Mouse (Mus musculus): ENCODE data around the gene Slco2b1. TPM values are rescaled to one million over a fixed set of nuclear protein-coding genes. Genes with fewer than 3 reads are reported as not detected.

The Slco2b1 gene
- polyA plus RNA-seq, 1 experiment from 2014 or later, result 0.77 TPM

DNA sequence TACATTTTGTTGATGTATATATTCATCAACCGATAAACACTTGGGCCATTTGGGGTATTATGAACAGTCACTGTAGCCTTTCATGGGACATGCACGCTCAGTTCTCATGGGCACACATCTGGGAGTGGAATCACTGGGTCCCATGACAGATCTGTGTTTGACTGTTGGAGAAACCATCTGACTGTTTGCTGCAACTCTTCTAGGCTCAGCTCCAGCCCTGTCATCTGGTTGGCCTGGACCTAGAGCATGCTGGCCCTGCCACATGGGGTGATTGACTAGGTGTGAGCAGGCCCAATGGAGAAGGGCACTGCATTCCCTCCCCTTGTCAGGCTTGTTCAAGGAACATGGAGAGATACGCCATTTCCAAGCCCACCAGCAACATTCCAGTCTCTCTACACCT is 17.2 kb downstream of the Slco2b1 start:
- Histone ChIP-seq H3K9ac (no peak overlapping the region), H3K27ac (ENCODE audit: poor library complexity, severe bottlenecking) (no peak overlapping the region), H3K4me2 (no peak overlapping the region), H3K36me3 (no peaks in the 10 kb centered on the region), H3K27me3 (replicated peaks) (0 out of 2 replicates have a peak, but pooled peaks cover 3% of the 10 kb centered on the region), H3K4me3 (no peak overlapping the region), H3K4me1 (replicated peaks) (peaks cover 8% of the 10 kb centered on the region; the same call in 1 of the 2 replicates), H3K9me3 (replicated peaks) (no peaks in the 10 kb centered on the region)
- no peak for ATAC-seq (ENCODE audit: insufficient number of reproducible peaks, low FRiP score)
- WGBS, result 78% methylated on average over 3 of the region's 3 CpGs

DNA sequence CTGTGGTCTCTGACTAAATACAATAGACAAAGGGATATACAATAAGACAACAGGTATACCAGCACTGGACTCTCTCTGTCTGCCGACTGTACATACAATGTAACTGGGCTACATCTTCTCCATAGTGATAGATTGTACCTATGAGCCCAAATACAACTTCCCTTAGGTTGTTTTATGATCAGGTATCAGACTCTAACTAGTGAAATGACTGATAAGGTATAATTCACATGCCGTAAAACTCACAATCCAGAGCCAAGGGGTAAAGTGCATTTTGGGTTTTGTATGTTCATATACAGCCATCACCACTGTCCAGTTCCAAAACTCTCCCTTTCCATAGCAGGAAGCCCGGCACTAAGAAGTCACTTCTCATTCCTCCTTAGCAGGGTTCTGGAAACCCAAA is 17.8 kb downstream of the Slco2b1 start:
- no peak for ATAC-seq (ENCODE audit: insufficient number of reproducible peaks, low FRiP score)
- Histone ChIP-seq H3K9ac (no peak overlapping the region), H3K9me3 (replicated peaks) (no peaks in the 10 kb centered on the region), H3K4me2 (no peak overlapping the region), H3K4me3 (no peak overlapping the region), H3K27me3 (replicated peaks) (peaks cover 3% of the 10 kb centered on the region; the same call in 1 of the 2 replicates), H3K4me1 (replicated peaks) (peaks cover 8% of the 10 kb centered on the region; the same call in 1 of the 2 replicates), H3K27ac (ENCODE audit: poor library complexity, severe bottlenecking) (no peak overlapping the region), H3K36me3 (no peaks in the 10 kb centered on the region)
- 87% methylated on average over 3 of the region's 3 CpGs for WGBS

DNA sequence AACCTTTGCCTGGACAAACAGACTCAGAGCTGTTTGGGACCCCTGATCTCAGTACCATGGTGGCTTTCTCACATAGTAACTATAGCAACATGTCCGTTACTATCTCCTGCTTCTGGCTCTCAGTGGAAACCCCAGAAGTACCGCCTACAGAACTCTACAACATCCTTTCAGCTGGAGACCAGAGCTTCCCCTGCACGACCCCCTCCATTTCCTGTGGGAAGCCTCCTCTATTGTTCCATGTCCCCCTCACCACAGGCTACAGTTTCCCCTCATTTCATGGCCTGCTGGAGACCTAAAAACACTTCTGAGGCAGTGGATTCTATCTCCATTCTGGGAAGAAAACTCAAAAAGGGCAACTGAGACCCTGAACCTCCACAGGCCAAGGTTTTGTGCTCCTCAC is 18.7 kb downstream of the Slco2b1 start:
- WGBS, result 50% methylated on average over 3 of the region's 3 CpGs
- Histone ChIP-seq H3K9me3 (replicated peaks) (no peaks in the 10 kb centered on the region), H3K9ac (no peak overlapping the region), H3K36me3 (no peaks in the 10 kb centered on the region), H3K27ac (ENCODE audit: poor library complexity, severe bottlenecking) (no peak overlapping the region; the same call in 1 of the 2 replicates), H3K27me3 (replicated peaks) (peaks cover 3% of the 10 kb centered on the region; the same call in 1 of the 2 replicates), H3K4me2 (no peak overlapping the region), H3K4me3 (no peak overlapping the region), H3K4me1 (replicated peaks) (peaks cover 8% of the 10 kb centered on the region; the same call in 1 of the 2 replicates)
- 0 out of 2 replicates have a peak, but pooled peaks have one; percentile 15 for ATAC-seq (ENCODE audit: insufficient number of reproducible peaks, low FRiP score)

DNA sequence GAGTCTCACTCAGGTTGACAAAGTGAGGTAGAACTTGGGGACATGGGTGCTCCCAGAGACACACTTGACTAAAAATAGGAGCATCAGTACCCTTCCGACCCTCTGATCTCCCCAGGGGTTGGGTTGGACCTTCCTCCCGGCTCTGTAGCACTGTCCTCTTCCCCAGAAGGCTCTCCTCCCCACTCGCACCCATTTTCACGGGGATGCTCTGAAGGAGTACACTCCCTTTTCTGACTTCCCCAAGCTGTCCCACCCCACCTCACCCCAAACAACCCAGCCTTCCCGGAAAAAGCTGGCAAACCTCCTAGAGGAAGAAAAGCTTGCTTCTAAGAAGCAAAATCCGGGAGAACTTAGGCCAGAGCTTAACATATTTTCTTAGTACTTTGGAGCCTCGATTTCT is 20.3 kb downstream of the Slco2b1 start:
- Histone ChIP-seq H3K4me1 (replicated peaks) (peaks cover 8% of the 10 kb centered on the region; the same call in 1 of the 2 replicates), H3K27ac (ENCODE audit: poor library complexity, severe bottlenecking) (no peak overlapping the region), H3K9ac (no peak overlapping the region), H3K27me3 (replicated peaks) (peaks cover 6% of the 10 kb centered on the region; the same call in 1 of the 2 replicates), H3K4me2 (no peak overlapping the region), H3K4me3 (no peak overlapping the region), H3K9me3 (replicated peaks) (no peaks in the 10 kb centered on the region), H3K36me3 (no peaks in the 10 kb centered on the region)
- WGBS, result 64% methylated on average over 7 of the region's 7 CpGs
- no peak for ATAC-seq (ENCODE audit: insufficient number of reproducible peaks, low FRiP score)

DNA sequence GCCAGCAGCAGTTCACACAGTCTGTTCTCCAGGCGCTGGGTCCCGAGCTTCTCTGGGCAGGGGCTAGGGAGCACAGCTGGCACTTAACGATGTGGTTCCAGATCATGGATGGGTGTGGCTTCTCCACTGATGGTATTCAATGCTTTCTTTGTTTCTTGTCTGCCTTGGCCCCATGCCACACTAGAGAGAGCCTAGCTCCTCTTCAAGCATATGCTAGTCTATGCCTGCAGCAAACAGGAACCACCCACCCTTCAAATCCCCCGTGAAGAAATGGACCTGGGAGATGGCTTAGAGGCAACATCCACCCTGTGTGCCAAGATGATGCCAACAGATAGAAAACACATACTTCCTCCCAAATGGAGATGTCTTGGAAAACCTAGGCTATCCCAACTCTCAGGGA is 27.1 kb downstream of the Slco2b1 start:
- Histone ChIP-seq H3K4me3 (no peak overlapping the region), H3K27ac (ENCODE audit: poor library complexity, severe bottlenecking) (no peak overlapping the region), H3K9ac (no peak overlapping the region), H3K4me2 (no peak overlapping the region), H3K36me3 (no peaks in the 10 kb centered on the region), H3K27me3 (replicated peaks) (peaks cover 18% of the 10 kb centered on the region), H3K9me3 (replicated peaks) (no peaks in the 10 kb centered on the region), H3K4me1 (replicated peaks) (peaks cover 13% of the 10 kb centered on the region)
- ATAC-seq (ENCODE audit: insufficient number of reproducible peaks, low FRiP score), result no peak
- WGBS, result 57% methylated on average over 4 of the region's 4 CpGs

DNA sequence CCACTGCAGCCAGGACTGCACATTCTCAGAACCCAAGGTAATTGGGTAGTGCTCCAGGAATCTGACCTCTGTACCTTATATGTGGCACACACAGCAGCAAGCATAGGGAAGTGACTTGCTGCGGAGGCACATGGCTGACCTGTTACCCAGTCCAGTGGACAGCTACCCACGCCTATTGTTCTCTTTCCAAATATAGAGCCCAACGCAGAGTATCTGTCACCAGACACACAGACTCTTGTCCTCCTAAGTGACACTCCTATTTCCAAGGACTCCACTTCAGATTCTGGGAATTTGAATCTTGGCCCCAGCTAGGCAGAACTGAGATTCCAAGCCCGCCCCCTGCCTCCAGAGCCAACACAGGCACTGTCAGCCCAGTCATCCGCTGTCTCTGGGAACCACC is 30.4 kb downstream of the Slco2b1 start:
- ATAC-seq (ENCODE audit: insufficient number of reproducible peaks, low FRiP score), result peak; percentile 63
- Histone ChIP-seq H3K4me2 (0 out of 2 replicates have a peak overlapping the region, but pooled peaks have one; percentile 8), H3K4me3 (no peak overlapping the region), H3K9ac (no peak overlapping the region), H3K36me3 (no peaks in the 10 kb centered on the region), H3K27ac (ENCODE audit: poor library complexity, severe bottlenecking) (0 out of 2 replicates have a peak overlapping the region, but pooled peaks have one; percentile 41), H3K27me3 (replicated peaks) (peaks cover 15% of the 10 kb centered on the region), H3K4me1 (replicated peaks) (peaks cover 13% of the 10 kb centered on the region), H3K9me3 (replicated peaks) (no peaks in the 10 kb centered on the region)
- WGBS, result 34% methylated on average over 5 of the region's 5 CpGs

DNA sequence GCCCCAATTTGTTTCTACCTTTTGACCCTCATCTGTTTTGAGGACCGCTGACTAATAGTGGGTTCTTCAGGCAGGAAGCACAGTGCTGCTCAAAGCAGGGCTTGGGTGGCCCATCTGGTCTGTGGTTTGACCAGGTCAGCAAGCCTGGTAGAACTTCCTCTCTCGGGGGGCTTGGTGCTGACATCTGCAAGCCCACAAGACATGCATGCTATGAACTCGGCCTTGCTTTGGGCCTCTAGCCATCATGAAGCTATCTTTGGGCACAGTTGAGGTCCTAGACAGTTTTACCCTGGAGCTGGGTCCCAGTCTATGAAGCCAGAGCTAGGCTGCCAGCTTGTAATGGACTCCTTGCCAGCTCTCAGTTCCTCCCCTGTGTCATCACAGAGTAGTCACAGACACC is 36.2 kb downstream of the Slco2b1 start:
- Histone ChIP-seq H3K9me3 (replicated peaks) (no peaks in the 10 kb centered on the region), H3K4me2 (no peak overlapping the region), H3K27me3 (replicated peaks) (0 out of 2 replicates have a peak, but pooled peaks cover 3% of the 10 kb centered on the region), H3K4me3 (no peak overlapping the region), H3K9ac (no peak overlapping the region), H3K36me3 (no peaks in the 10 kb centered on the region), H3K4me1 (replicated peaks) (peaks cover 6% of the 10 kb centered on the region), H3K27ac (ENCODE audit: poor library complexity, severe bottlenecking) (no peak overlapping the region)
- 77% methylated on average over 3 of the region's 3 CpGs for WGBS
- no peak for ATAC-seq (ENCODE audit: insufficient number of reproducible peaks, low FRiP score)

DNA sequence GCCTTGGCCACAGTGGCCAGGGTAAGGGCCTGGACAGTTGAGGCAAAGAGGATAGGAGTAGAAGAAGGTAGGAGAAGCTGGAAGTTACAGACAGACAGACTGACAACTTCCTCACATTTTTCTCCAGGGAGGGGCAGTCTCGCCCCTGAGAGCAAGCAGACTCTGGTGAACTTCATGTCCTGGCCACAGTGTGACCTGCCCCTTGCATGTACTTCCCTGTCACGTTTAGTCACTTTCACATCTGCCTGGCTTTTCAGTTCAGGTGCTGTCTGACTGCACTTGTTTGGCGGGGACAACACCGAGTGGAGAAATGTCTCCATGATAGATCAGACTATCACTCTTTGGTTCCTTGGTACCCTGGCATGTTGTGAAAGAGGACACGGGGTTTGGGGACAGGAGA is 36.9 kb downstream of the Slco2b1 start:
- no peak for ATAC-seq (ENCODE audit: insufficient number of reproducible peaks, low FRiP score)
- Histone ChIP-seq H3K9me3 (replicated peaks) (no peaks in the 10 kb centered on the region), H3K36me3 (no peaks in the 10 kb centered on the region), H3K4me3 (no peak overlapping the region), H3K4me2 (no peak overlapping the region), H3K27me3 (replicated peaks) (0 out of 2 replicates have a peak, but pooled peaks cover 3% of the 10 kb centered on the region), H3K4me1 (replicated peaks) (peaks cover 9% of the 10 kb centered on the region), H3K9ac (no peak overlapping the region), H3K27ac (ENCODE audit: poor library complexity, severe bottlenecking) (no peak overlapping the region)
- 72% methylated on average over 5 of the region's 5 CpGs for WGBS

DNA sequence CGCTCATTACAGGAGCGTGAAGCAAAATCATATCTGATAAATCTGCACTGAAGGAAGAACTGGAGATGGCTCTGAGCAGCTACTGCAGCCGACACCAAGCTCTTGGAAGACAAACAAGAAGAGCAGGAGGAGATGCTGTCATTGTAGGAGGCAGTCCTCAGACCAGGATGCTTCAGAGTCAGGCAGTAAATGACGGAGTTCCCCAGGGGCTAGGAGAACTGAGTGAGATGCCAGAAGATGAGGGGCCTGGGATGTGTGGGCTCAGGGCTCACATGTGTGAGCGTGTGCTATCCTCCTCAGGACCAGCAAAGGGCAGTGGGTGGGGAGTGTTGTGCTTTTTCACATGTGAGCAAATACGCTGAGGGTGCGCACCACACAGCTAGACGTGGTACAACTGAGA is 38.0 kb downstream of the Slco2b1 start:
- Histone ChIP-seq H3K9me3 (replicated peaks) (no peaks in the 10 kb centered on the region), H3K36me3 (no peaks in the 10 kb centered on the region), H3K27ac (ENCODE audit: poor library complexity, severe bottlenecking) (no peak overlapping the region), H3K4me3 (no peak overlapping the region), H3K4me1 (replicated peaks) (peaks cover 15% of the 10 kb centered on the region), H3K9ac (no peak overlapping the region), H3K4me2 (no peak overlapping the region), H3K27me3 (replicated peaks) (0 out of 2 replicates have a peak, but pooled peaks cover 3% of the 10 kb centered on the region)
- no peak for ATAC-seq (ENCODE audit: insufficient number of reproducible peaks, low FRiP score)
- 70% methylated on average over 8 of the region's 8 CpGs for WGBS

DNA sequence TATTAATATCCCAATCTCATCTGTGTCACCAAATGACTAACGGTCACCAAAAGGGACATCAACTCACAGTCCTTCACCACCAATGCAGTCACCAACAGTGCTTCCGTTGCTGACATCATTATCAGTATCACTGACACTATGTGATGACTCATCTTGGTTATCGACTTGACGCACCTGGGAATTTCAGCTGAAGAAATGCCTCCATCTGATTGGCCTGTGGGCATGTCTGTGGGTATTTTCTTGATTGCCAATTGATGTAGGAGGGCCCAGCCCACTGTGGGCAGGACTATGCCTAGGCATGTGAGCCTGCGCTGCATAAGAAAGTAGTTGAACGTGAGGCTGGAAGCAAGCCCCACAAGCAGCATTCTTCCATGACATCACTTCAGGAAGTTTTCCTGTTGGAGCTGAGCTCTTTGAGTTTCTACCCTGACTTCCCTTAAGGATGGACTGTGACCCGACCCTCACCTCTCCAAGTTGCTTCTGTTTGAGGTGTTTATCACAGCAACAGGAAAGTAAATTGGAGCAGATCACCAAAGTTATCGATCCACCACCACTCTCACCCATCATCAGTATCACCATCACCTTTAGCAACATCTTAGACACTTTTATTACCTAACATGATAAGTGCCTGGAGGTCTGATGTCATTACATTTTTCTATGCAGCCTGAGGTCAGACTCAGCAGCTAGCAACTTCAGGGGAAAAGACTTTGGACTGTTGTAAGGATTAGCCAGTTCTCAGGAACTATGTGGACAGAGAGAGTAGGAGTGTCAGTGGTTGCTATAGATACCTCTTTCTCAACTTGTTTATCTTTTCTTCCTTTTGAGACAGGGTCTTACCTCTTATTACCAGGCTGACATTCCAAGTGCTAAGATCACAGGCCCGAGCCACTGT is 39.4 kb downstream of the Slco2b1 start:
- H3K4me2 ChIP-seq, result no peak overlapping the region
- no peak for ATAC-seq (ENCODE audit: insufficient number of reproducible peaks, low FRiP score)
- WGBS, result 54% methylated on average over 9 of the region's 9 CpGs
- no peaks in the 10 kb centered on the region for H3K36me3 ChIP-seq
- H3K27ac ChIP-seq (ENCODE audit: poor library complexity, severe bottlenecking), result no peak overlapping the region
- H3K4me3 ChIP-seq, result no peak overlapping the region
- H3K9ac ChIP-seq, result no peak overlapping the region
- H3K9me3 ChIP-seq (replicated peaks), result no peaks in the 10 kb centered on the region
- 0 out of 2 replicates have a peak, but pooled peaks cover 7% of the 10 kb centered on the region for H3K27me3 ChIP-seq (replicated peaks)
- peaks cover 15% of the 10 kb centered on the region for H3K4me1 ChIP-seq (replicated peaks)

DNA sequence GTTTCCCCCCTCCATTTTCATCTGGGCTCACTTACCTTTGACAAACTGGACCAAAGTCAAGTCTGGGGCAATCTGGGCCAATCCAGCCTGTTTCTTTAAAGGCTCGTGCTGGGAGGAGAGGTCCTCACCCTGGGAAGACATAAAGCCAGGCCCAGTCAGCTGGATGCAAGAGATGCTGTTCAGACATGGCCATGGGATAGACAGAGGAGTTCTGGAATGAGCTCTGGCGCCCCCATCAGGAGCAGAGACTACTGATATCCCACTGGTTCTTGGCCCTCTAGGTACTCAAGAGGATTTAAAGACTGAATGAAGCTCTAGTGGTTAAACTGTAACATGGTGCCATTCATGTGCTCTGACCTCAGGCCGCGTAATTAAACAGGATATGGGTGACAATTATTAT is 40.2 kb downstream of the Slco2b1 start:
- no peak for ATAC-seq (ENCODE audit: insufficient number of reproducible peaks, low FRiP score)
- H3K4me1 ChIP-seq (replicated peaks), result peaks cover 15% of the 10 kb centered on the region
- 0 out of 2 replicates have a peak, but pooled peaks cover 11% of the 10 kb centered on the region for H3K27me3 ChIP-seq (replicated peaks)
- no peak overlapping the region for H3K4me2 ChIP-seq
- no peaks in the 10 kb centered on the region for H3K36me3 ChIP-seq
- no peak overlapping the region for H3K27ac ChIP-seq (ENCODE audit: poor library complexity, severe bottlenecking)
- no peak overlapping the region for H3K4me3 ChIP-seq
- no peak overlapping the region for H3K9ac ChIP-seq
- WGBS, result 72% methylated on average over 4 of the region's 4 CpGs
- no peaks in the 10 kb centered on the region for H3K9me3 ChIP-seq (replicated peaks)
